Mouse (Mus musculus) cerebral cortex, adult 2 months (tissue): Measurements from ENCODE around the gene Clpsl2.

Experiments
- WGBS: fragments of 180-500 bp; shearing (Covaris S2); methylation state at CpG from one replicate; pipeline ENCODE4 v1.1.7; 2018; 5-methylcytosine and 5-hydroxymethylcytosine counted together

The Clpsl2 gene

DNA sequence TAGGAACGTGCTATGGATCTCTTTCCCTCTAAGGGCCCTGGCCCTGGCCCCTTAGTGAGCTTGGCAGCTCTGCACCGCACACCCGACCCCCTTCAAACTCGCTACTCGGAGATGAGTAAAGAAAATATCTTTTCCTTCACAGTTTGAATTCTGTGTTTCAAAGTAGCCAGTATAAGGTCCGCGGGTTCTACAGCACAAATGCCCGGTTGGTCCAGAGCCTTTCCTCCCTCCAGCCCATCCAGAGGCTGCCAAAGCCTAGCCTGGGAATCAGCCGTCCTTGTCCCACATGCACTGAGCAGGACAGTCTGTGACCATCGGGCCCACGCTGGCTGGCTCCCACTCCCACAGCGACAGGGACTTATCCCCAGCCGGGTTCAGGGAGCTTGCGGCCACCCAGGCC is at the start of gene Clpsl2:
Gene Clpsl2, plus strand, starts transcription at position 301 of the 400 bp plus-strand sequence.
- 79% methylated on average over 14 of the region's 14 CpGs for WGBS

DNA sequence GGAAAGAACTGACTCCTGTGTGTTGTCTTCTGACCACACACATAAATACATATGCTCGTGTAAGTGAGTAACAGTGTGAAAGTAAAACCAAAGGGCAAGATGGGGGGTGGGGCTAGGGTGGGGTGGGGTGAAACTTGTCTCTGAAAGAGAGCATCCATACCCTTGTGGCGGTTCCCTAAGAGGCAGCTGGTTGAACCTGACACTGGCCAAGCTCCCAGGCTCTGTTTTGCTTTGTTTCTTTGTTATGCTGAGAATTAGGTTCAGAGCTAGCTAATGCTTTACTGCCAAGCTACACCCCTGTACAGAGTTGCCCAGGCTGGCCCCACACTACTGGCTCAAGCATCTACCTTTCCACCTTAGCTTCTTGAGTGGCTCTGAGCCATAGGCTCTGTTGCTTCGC is 48.7 kb upstream of the Clpsl2 start:
- WGBS, result 95% methylated on average over 3 of the region's 3 CpGs

GRCm38 (mm10) chr17:28502196-28502821 is 46.9 kb upstream of the Clpsl2 start:
- 79% methylated on average over 7 of the region's 7 CpGs for WGBS

DNA sequence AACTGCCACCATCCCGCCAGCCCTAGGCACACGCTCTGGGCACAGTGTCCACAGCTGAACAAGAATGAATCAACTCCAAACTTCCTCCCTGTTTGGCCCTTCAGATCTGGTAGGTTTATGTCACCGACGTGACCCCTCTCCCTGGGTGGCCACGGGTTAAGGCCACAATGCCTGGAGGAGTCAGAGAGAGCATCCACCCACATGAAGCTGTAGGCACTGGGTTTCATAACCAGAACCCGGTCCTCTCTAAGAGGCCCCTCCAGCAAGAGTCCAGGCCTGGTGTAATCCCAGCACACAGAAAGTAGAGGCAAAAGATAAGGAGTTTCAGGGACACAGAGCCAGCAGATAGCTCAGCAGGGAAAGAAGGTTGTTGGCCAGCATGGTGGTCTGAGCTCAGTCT is 45.0 kb upstream of the Clpsl2 start:
- WGBS, result 84% methylated on average over 6 of the region's 6 CpGs

- WGBS, result 88% methylated on average over 4 of the region's 4 CpGs
These were observed 43.6 kb upstream of the Clpsl2 start for GRCm38 (mm10) chr17:28505591-28505990.

GRCm38 (mm10) chr17:28506895-28507294 is 42.3 kb upstream of the Clpsl2 start:
- 68% methylated on average over 5 of the region's 5 CpGs for WGBS

- WGBS, result 62% methylated on average over 5 of the region's 5 CpGs
These were observed 41.7 kb upstream of the Clpsl2 start for GRCm38 (mm10) chr17:28507496-28507895.

GRCm38 (mm10) chr17:28510445-28511342 is 38.5 kb upstream of the Clpsl2 start:
- WGBS, result 25% methylated on average over 28 of the region's 28 CpGs

- WGBS, result 56% methylated on average over 9 of the region's 9 CpGs
These were observed 37.3 kb upstream of the Clpsl2 start for GRCm38 (mm10) chr17:28511616-28512541.

DNA sequence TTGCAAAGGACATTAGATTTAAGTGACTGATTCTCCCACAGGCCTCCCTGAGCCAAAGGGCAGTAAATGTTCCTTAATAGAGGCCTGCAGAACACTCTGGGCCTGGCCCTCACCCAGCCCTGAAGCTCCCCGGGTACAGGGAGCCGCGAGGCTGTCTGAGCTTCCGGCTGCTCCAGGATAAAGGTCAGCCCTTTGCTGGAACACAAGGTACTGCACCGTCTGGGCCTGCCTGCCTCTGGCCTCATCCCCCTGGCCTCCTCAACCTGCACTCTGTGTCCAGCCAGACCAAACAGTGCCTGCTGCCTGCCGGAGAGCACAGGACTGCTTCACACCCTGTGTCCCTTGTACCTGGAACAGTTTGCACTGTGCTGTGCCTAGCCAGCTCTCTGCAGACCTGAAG is 36.5 kb upstream of the Clpsl2 start:
- 73% methylated on average over 6 of the region's 6 CpGs for WGBS

GRCm38 (mm10) chr17:28513337-28513736 is 35.9 kb upstream of the Clpsl2 start:
- 93% methylated on average over 1 of the region's 1 CpGs for WGBS

DNA sequence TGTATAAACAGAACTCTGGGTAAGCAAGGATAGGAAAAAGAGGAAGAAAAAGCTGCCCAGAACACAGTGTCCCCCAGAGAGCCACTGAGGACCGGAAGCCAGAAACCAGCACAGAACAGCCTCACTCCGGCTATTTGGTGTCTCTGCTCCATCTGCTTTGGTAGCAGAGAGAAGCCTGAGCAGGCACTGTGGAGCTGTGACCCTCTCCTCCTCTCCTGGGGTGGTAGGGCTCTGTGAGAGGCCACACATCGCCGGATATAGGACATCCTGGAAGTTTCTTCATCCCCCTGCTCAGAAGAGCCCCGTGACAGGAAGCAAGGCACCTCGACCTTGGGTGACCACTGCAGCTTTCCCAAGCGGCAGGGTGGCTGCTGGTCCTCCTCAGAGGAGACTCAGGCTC is 35.4 kb upstream of the Clpsl2 start:
- WGBS, result 69% methylated on average over 7 of the region's 7 CpGs

GRCm38 (mm10) chr17:28514555-28514954 is 34.7 kb upstream of the Clpsl2 start:
- WGBS, result 90% methylated on average over 5 of the region's 5 CpGs

DNA sequence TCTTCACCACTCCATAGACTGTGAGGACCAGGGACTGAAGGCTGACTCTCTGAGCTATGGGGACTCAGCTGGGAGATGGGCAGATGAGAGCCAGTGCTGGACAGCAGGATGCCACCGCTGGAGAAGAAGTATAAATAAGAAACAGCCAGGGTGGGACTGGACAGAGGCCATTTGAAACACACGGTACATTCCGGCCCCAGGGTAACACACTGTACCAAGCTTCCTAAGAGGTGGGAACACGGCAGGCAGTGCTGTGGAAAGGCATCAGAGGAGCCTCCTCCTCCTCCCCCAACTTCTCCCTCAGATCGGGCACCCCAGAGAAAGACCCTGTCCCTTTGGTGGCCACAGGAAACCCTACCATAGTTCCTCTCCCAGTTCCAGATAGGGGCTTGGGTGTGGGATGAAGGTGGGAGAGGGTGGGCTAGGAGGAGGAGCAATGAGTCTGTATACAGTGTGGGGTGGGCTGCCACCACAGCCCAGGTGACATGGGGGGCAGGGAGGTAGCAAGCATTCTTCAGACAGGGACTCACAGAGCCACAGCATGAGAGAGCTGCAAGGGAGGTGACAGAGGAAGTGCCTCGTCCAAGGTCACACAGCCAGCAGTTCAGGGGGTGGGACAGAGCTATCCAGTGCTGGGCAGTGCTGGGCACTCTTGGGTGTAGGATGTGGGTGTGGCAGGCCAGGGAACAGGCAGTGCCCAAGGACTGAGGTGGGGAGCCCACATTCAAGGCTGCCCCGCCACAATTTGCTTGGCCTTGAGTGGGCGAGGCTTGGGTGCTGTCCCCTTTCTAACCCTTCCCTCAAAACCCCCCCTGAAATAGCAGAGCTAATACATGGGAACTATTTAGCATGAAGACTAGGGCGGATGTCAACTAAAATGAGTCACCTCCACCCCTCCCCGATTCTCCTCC is 33.5 kb upstream of the Clpsl2 start:
- WGBS, result 64% methylated on average over 10 of the region's 10 CpGs

- WGBS, result 79% methylated on average over 4 of the region's 4 CpGs
These were observed 32.3 kb upstream of the Clpsl2 start for GRCm38 (mm10) chr17:28516881-28517280.

DNA sequence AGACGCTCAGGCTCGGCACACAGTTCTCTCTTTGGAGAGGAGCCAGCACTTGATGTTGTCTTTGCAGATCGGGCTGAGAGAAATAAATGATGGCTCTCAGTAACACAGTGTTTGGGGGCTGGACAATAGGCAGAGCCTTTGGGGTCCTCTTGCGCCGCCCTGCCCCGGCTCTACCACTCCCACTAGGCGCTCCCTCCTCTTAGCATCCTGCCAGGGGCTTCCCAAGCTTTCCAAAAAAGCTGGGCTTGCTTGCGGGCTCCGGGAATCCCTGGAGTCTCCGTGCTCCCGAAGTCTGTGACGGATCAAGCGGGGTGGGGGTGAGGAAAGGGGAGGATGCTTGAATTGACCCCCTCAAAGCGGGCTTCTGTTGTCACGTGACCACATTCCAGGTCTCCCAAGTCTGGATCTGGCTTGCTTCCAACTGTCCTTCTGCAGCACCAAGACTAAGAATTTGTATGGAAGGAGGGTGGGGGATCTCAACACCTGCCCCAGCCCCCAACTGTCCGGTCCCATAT is 31.7 kb upstream of the Clpsl2 start, which contains the start of gene Fkbp5:
Gene Fkbp5, minus strand, starts transcription at position 87 of the 515 bp plus-strand sequence.
- 7% methylated on average over 16 of the region's 16 CpGs for WGBS

- 1% methylated on average over 46 of the region's 46 CpGs for WGBS
These were observed 31.1 kb upstream of the Clpsl2 start for GRCm38 (mm10) chr17:28517956-28518614.

- 43% methylated on average over 8 of the region's 8 CpGs for WGBS
These were observed 30.6 kb upstream of the Clpsl2 start for GRCm38 (mm10) chr17:28518615-28519071.

DNA sequence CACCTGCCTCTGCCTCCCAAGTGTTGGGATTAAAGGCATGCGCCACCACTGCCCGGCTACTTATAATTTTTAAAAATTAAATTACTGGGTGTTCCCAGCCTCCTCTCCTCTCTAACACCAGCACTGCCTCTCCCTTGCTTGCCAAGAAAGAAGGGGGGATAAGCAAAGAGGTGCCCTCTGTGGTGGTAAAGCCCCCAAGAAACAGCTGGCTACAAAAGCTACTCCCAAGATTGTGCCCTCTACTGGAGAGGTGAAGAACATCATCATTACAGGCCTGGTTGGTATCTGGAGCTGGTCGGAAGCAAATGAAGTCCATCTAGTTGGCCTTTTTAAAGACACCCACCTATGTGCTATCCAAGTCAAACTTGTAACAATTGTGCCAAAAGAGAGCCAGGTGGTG is 29.4 kb upstream of the Clpsl2 start:
- WGBS, result 89% methylated on average over 3 of the region's 3 CpGs

- 93% methylated on average over 4 of the region's 4 CpGs for WGBS
These were observed 28.6 kb upstream of the Clpsl2 start for GRCm38 (mm10) chr17:28520561-28520960.
